Mouse (Mus musculus): Measurements from ENCODE around the gene Myo1e.

DNA sequence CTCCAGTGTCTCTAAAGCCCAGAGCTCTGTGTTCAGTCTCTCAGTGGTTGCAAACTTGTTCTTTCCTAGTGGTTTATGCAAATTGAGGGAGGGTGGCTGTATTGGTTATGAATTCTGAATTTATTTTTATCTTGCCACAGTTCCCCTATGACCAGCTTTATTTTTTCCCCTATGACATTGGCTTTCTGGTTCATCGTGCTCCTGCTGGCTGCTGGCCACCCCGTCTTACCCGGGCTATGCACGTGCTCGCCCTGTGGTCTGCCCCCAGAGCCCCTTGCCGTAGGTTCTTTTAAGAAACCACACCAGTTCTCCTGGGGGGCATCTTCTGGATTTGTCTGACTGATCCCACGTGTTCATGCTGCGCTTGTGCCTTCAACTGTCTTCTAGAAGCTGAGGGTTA is 97.8 kb downstream of the Myo1e start:
- no peak for TF ChIP-seq POLR2A (IDR thresholded peaks at IDR 0.05; ENCODE audit: low read depth, low read length)
- TF ChIP-seq CTCF (IDR thresholded peaks at IDR 0.05; ENCODE audit: extremely low read depth, insufficient read length, insufficient replicate concordance, low read depth, low read length), result no peak
